8 mouse cellular contexts compared by ENCODE assay signal in the genomic region with DNA sequence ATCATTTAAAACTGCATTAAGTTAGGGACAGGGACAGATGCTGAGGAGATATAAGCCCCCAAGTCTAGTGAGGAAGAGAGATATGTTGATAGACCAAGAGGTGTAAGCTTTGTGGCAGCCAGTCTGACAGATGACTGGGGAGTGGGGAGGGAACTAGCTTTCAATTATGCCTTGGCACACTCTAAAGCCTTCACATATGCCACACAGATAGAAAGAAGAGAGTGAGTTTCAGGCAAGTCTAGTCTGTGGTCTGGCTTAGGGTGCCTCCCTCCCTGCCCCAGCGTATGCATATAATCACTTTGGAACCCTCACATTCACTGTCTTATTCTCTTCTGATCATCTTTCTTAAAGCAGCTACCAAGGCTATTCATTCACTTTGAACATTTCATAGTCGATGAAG. TPM values are rescaled to one million over a fixed set of nuclear protein-coding genes. Genes with fewer than 3 reads are reported as not detected.
DNase-seq lines count a peak whose midpoint lies in the region; ATAC-seq and TF ChIP-seq lines count a peak whose summit lies in the region.

No protein-coding gene starts in this region.

- peak overlapping the region; percentile 53; the same call in 1 of the 2 replicates for H3K27ac ChIP-seq in layer of hippocampus, adult 2 months
- H3K27ac ChIP-seq in embryonic facial prominence, embryonic 14.5 days (replicated peaks; ENCODE audit: low read depth, low read length), result peak overlapping the region; percentile 11; the same call in 1 of the 2 replicates
- no peak overlapping the region for H3K27ac ChIP-seq in intestine, embryonic 15.5 days
- no peak overlapping the region for H3K27ac ChIP-seq in neural tube, embryonic 13.5 days (replicated peaks)

- peak overlapping the region; percentile 43 for H3K4me3 ChIP-seq in layer of hippocampus, adult 2 months
- H3K4me3 ChIP-seq in embryonic facial prominence, embryonic 14.5 days (ENCODE audit: low read depth, low read length), result peak overlapping the region; percentile 39
- H3K4me3 ChIP-seq in intestine, embryonic 15.5 days (replicated peaks), result peak overlapping the region; percentile 39
- peak overlapping the region; percentile 36 for H3K4me3 ChIP-seq in neural tube, embryonic 13.5 days

- no peaks in the 10 kb centered on the region for H3K27me3 ChIP-seq in embryonic facial prominence, embryonic 14.5 days (replicated peaks; ENCODE audit: control insufficient read depth, insufficient read depth, low read length)
- no peaks in the 10 kb centered on the region for H3K27me3 ChIP-seq in intestine, embryonic 15.5 days (replicated peaks)
- H3K27me3 ChIP-seq in neural tube, embryonic 13.5 days, result no peaks in the 10 kb centered on the region

- no peaks in the 10 kb centered on the region for H3K4me1 ChIP-seq in embryonic facial prominence, embryonic 14.5 days (ENCODE audit: control insufficient read depth, insufficient read depth, low read length)
- no peaks in the 10 kb centered on the region for H3K4me1 ChIP-seq in intestine, embryonic 15.5 days (replicated peaks)
- H3K4me1 ChIP-seq in neural tube, embryonic 13.5 days (replicated peaks), result 0 out of 2 replicates have a peak, but pooled peaks cover 10% of the 10 kb centered on the region

- DNase-seq in layer of hippocampus, adult 2 months (ENCODE audit: low spot score in 2 of 2), result peak in 1 of 2 experiments; percentile 46
- DNase-seq in layer of hippocampus, postnatal 25 days (ENCODE audit: extremely low spot score in 1 of 2, low spot score in 1 of 2), result no peak
- DNase-seq in embryonic facial prominence, embryonic 14.5 days (ENCODE audit: low spot score), result no peak
- DNase-seq in thymus, postnatal 0 days (ENCODE audit: low spot score), result no peak
- DNase-seq in cerebellum, adult 9-11 months, result no peak
- no peak for DNase-seq in kidney, adult 8-10 months

- H3K4me2 ChIP-seq in embryonic facial prominence, embryonic 14.5 days (ENCODE audit: low read depth, low read length), result peak overlapping the region; percentile 71
- H3K4me2 ChIP-seq in intestine, embryonic 15.5 days (replicated peaks), result peak overlapping the region; percentile 79
- H3K4me2 ChIP-seq in neural tube, embryonic 13.5 days, result peak overlapping the region; percentile 58

- H3K9ac ChIP-seq in embryonic facial prominence, embryonic 14.5 days (ENCODE audit: low read depth, low read length), result peak overlapping the region; percentile 53
- H3K9ac ChIP-seq in intestine, embryonic 15.5 days, result peak overlapping the region; percentile 2; the same call in 1 of the 2 replicates
- peak overlapping the region; percentile 52; the same call in 1 of the 2 replicates for H3K9ac ChIP-seq in neural tube, embryonic 13.5 days

- H3K9me3 ChIP-seq in embryonic facial prominence, embryonic 14.5 days (ENCODE audit: control insufficient read depth, low read length), result no peaks in the 10 kb centered on the region
- no peaks in the 10 kb centered on the region for H3K9me3 ChIP-seq in intestine, embryonic 15.5 days
- H3K9me3 ChIP-seq in neural tube, embryonic 13.5 days, result no peaks in the 10 kb centered on the region

- 11% methylated on average over 2 of the region's 2 CpGs for WGBS in embryonic facial prominence, embryonic 14.5 days
- WGBS in intestine, embryonic 15.5 days, result 10% methylated on average over 2 of the region's 2 CpGs
- WGBS in neural tube, embryonic 13.5 days, result 16% methylated on average over 2 of the region's 2 CpGs

- no peak for TF ChIP-seq CTCF in layer of hippocampus, adult 2 months (conservative IDR thresholded peaks at IDR 0.05)

- ATAC-seq in embryonic facial prominence, embryonic 14.5 days (ENCODE audit: low read depth), result peak; percentile 42; the same call in 1 of the 2 replicates
- no peak for ATAC-seq in intestine, embryonic 15.5 days
- ATAC-seq in neural tube, embryonic 13.5 days (ENCODE audit: low read depth), result no peak

- H3K36me3 ChIP-seq in embryonic facial prominence, embryonic 14.5 days (ENCODE audit: control insufficient read depth, insufficient read depth, low read length), result peaks cover 7% of the 10 kb centered on the region
- H3K36me3 ChIP-seq in intestine, embryonic 15.5 days, result no peaks in the 10 kb centered on the region
- no peaks in the 10 kb centered on the region for H3K36me3 ChIP-seq in neural tube, embryonic 13.5 days

RNA-seq across cellular contexts. Expression of gene Cfap70, which starts 0.7 kb away (rescaled TPM):
- total RNA-seq in layer of hippocampus, adult 2 months (2021), result 1 to 10 TPM in 1 of 2 experiments, under 1 TPM in 1; 0.51 to 1.4 TPM
- under 1 TPM; 0.62 to 0.82 TPM for total RNA-seq in layer of hippocampus, postnatal 25 days (2021)
- polyA plus RNA-seq in embryonic facial prominence, embryonic 14.5 days (2014; fragmentation: Nextera tagmentation; extraction: Ambion mirVana), result 0.77 and 3.2 TPM in 2 replicates
- polyA plus RNA-seq in intestine, embryonic 15.5 days (2015; fragmentation: Nextera tagmentation; extraction: Ambion mirVana), result 0.18 and 0.28 TPM in 2 replicates
- 0.81 and 1.2 TPM in 2 replicates for polyA plus RNA-seq in neural tube, embryonic 13.5 days (2015; fragmentation: Nextera tagmentation; extraction: Ambion mirVana)
- 0.07 and 0.27 TPM in 2 replicates for polyA plus RNA-seq in thymus, postnatal 0 days (2015; fragmentation: Nextera tagmentation; extraction: Ambion mirVana)

RNA-seq across cellular contexts. Expression of gene Anxa7, which starts 28.6 kb away (rescaled TPM):
- total RNA-seq in layer of hippocampus, adult 2 months (2021), result 10 to 100 TPM; 69.0 to 69.6 TPM
- 10 to 100 TPM; 54.9 to 57.1 TPM for total RNA-seq in layer of hippocampus, postnatal 25 days (2021)
- 47.5 and 48.3 TPM in 2 replicates for polyA plus RNA-seq in embryonic facial prominence, embryonic 14.5 days (2014; fragmentation: Nextera tagmentation; extraction: Ambion mirVana)
- polyA plus RNA-seq in intestine, embryonic 15.5 days (2015; fragmentation: Nextera tagmentation; extraction: Ambion mirVana), result 45.5 and 47.0 TPM in 2 replicates
- polyA plus RNA-seq in neural tube, embryonic 13.5 days (2015; fragmentation: Nextera tagmentation; extraction: Ambion mirVana), result 16.8 and 17.1 TPM in 2 replicates
- 43.5 and 47.3 TPM in 2 replicates for polyA plus RNA-seq in thymus, postnatal 0 days (2015; fragmentation: Nextera tagmentation; extraction: Ambion mirVana)

RNA-seq across cellular contexts. Expression of gene Mss51, which starts 45.4 kb away (rescaled TPM):
- 1 to 10 TPM; 1.0 to 1.3 TPM for total RNA-seq in layer of hippocampus, adult 2 months (2021)
- under 1 TPM; 0.66 to 0.85 TPM for total RNA-seq in layer of hippocampus, postnatal 25 days (2021)
- polyA plus RNA-seq in embryonic facial prominence, embryonic 14.5 days (2014; fragmentation: Nextera tagmentation; extraction: Ambion mirVana), result 2.9 and 4.0 TPM in 2 replicates
- 0.54 and 0.98 TPM in 2 replicates for polyA plus RNA-seq in intestine, embryonic 15.5 days (2015; fragmentation: Nextera tagmentation; extraction: Ambion mirVana)
- 0.74 and 0.75 TPM in 2 replicates for polyA plus RNA-seq in neural tube, embryonic 13.5 days (2015; fragmentation: Nextera tagmentation; extraction: Ambion mirVana)
- polyA plus RNA-seq in thymus, postnatal 0 days (2015; fragmentation: Nextera tagmentation; extraction: Ambion mirVana), result 1.4 and 1.9 TPM in 2 replicates

RNA-seq across cellular contexts. Expression of gene Mrps16, which starts 57.9 kb away (rescaled TPM):
- 10 to 100 TPM; 35.0 to 35.2 TPM for total RNA-seq in layer of hippocampus, adult 2 months (2021)
- 10 to 100 TPM; 34.0 to 36.4 TPM for total RNA-seq in layer of hippocampus, postnatal 25 days (2021)
- 92.3 and 94.4 TPM in 2 replicates for polyA plus RNA-seq in embryonic facial prominence, embryonic 14.5 days (2014; fragmentation: Nextera tagmentation; extraction: Ambion mirVana)
- polyA plus RNA-seq in intestine, embryonic 15.5 days (2015; fragmentation: Nextera tagmentation; extraction: Ambion mirVana), result 97.9 and 100 TPM in 2 replicates
- polyA plus RNA-seq in neural tube, embryonic 13.5 days (2015; fragmentation: Nextera tagmentation; extraction: Ambion mirVana), result 67.1 and 70.1 TPM in 2 replicates
- 111 and 121 TPM in 2 replicates for polyA plus RNA-seq in thymus, postnatal 0 days (2015; fragmentation: Nextera tagmentation; extraction: Ambion mirVana)

Comparison
In these comparisons a context has a peak if more than half of its experiments do, and no peak if none do; other contexts are left out.
1. H3K27ac ChIP-seq: peak in layer of hippocampus, adult 2 months (single experiment) and embryonic facial prominence, embryonic 14.5 days (single experiment); none in intestine, embryonic 15.5 days (single experiment) and neural tube, embryonic 13.5 days (single experiment).
2. H3K9ac ChIP-seq: peak in every context shown above with its lines; median percentile 53 in embryonic facial prominence, embryonic 14.5 days; 52 in neural tube, embryonic 13.5 days; 2 in intestine, embryonic 15.5 days.
3. Peak in every context shown above with its lines, with median percentiles within 50 percentile points of each other: H3K4me3 ChIP-seq and H3K4me2 ChIP-seq.